Mouse (Mus musculus): ENCODE data around the gene Axdnd1.
"Not testable (repeated sequence)": the region's sequence is repeated elsewhere in the genome, so short reads cannot be mapped to it uniquely, and the experiment has no call there.

Gene Axdnd1

DNA sequence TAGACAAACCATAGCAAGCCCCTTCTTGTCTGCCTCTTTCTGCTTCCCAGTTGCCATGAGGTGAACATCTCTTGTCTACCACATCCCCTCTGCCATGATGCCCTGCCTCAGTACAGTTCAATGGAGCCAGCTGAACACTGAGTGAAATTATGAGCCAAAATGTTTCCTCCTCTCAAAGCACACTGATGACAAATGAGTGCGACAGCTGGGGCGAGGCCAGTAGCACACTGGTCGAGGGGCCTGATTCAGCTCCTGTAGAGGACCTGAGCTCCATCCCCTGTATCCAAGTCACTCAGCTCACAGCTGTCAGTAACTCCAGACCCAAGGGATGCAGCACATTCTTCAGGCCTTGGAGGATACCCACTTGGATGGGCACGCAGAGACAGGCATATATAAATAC, 75.3 kb downstream of the Axdnd1 start:
- no peak for DNase-seq (ENCODE audit: extremely low read depth, insufficient read length, low spot score)

DNA sequence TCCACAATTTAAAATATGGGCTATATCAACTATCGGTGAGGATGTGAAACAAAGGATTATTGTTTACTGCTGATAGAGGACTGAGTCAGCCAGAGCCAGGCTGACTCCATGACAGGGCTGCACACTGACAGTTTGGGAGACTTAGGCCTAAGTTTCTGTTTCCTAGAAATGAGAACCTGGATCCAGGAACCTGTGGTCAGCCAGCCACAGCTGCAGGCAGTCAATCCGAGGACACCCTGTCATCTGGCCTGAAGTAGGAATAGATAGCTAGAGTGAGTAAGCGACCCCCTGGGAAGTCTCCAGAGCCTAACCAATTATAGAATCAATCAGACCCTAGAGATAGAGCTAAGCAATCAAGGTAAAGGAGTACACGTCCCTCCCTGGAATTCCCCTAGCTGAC, 76.5 kb downstream of the Axdnd1 start:
- DNase-seq (ENCODE audit: extremely low read depth, insufficient read length, low spot score): no peak

DNA sequence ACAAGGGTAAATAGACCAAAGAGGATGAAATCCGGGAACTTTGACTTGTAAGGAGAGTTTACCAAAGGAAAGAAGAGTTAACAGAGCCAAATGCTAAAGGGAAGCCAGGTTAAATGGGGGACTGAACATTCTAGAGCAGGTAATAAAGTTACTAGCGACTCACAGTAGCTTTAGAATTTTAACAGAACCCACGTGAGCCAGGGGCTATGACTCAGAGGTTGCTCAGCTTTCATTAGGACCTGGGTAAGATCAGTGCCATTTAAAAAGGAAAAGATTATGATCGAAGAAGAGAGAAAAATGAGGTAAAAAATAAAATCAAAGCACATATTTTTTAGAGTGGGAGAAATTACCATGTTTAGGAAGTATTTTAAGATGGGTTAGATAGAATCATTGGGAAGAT, 80.1 kb downstream of the Axdnd1 start:
- DNase-seq (ENCODE audit: extremely low read depth, insufficient read length, low spot score): peak; percentile 9

DNA sequence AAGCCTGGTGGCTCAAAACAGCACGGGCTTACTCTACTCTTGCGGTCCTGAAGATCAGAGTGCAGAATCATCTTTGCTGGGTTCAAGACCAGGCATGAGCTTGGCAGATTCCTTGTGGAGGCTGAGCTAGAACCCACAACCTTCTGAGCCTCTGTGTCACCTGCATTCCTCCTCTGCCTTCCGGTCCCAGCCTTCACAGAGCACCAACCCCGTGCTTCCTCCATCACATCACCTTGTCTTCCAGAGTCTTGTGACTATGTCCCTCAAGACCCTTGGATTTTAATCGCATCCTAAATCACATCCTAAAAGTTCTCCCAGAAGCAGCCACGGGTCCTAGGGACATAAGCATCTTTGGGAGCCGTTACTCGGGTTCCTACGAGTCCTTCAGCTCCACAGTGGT, 97.8 kb downstream of the Axdnd1 start:
- DNase-seq (ENCODE audit: extremely low read depth, insufficient read length, low spot score): no peak

DNA sequence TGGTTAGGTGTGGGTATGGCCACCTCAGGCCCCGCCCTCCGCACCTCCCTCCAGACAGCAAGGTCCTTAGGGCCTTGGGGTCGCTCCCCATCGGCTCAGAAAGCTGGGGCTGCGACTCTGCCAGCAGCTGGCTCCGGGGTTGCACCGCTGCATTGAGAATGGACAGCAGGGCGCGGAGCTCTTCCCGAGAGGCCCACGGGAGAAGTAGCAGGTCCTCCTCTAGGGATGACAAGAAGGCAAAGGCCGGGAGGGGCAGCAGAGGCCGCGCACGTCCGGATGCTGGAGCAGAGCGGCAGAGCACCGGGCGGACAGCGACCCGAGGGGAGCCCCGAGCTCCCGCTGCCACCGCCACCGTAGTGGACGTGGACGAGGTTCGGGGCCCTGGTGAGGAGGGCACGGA, 110.3 kb downstream of the Axdnd1 start, which contains the start of gene Nphs2:
TSS of gene Nphs2 (plus strand) at position 98 of the 400 bp plus-strand sequence.
- peak; percentile 10 for DNase-seq (ENCODE audit: extremely low read depth, insufficient read length, low spot score)

DNA sequence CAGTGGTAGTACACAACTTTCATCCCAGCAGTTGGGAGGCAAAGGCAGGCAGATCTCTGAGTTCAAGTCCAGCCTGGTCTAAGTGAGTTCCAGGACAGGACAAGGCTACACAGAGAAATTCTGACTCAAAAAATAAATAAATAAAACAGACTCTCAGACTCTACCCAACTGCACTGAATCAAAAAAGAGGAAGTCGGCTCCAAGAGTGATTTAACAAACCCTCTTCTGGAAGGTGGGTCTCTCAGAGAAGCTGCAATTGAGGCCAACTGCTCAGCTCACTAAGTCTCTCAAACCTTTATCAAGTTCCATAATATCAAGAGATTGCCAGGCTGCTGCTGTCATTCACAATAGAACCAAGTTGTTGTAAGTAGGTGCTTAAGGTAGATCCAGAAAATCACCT, 112.4 kb downstream of the Axdnd1 start:
- DNase-seq (ENCODE audit: extremely low read depth, insufficient read length, low spot score): no peak

DNA sequence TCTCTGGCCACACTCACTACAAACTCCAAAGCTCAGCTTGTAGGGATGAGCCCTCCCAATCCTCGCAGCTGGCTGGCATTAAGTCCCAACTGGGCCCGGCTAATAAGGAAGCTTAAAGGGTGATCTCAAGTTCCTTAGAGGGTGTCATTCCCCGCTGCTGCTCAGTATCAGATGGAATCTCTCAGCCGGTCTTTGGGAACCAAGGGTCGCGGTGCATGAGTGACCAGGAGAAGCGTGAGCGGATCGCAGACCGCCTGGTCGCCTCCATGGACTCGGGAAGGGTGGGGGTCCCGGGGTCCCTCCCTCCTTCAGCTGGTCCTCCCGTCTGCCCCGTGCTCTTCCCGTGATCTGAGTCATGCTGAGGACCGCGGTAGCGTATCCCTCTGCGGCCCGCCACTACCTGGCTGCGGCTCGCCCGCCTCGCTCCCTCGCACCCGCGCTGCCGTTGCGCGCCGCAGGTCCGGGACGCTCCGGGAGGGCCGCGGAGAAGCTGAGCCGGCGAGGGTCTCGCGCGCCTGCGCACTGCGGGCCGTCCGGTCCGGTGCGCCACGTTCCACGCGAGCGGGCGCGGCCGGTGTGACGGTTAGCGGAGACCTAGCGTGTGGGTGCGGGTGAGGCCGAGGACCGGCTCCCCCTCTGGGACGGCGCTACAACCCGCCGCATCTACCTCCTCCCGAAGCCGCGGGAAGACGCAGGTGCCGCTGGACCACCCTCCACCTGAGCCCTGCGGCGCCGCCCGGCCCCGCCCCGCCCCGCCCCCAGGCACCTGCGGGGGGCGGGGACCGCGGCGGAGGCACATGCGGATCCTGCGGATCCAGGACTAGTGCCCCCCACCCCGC, 117.8 kb downstream of the Axdnd1 start, which contains the start of gene Tdrd5:
TSS of gene Tdrd5 (minus strand) at position 754 of the 839 bp plus-strand sequence.
- no peak for DNase-seq (ENCODE audit: extremely low read depth, insufficient read length, low spot score)

DNA sequence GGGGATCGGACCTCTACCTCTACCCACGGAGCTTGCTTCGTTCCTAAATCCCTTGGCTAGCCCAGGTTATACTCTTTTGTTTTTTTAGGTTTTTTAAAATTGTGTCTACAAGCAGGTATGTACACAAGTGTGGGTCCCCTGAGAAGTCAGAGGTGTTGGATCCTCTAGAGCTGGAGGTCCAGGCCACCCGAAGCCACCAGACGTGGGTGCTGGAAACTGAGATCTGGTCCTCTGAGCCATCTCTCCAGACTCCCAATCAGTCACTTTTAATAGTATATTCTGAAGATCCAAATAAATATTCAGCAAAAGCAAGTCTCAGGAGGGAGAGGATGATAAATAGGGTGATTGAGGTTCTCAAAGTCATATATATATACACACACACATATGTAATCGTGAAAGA, 130.9 kb downstream of the Axdnd1 start:
- no peak for DNase-seq (ENCODE audit: extremely low read depth, insufficient read length, low spot score)

DNA sequence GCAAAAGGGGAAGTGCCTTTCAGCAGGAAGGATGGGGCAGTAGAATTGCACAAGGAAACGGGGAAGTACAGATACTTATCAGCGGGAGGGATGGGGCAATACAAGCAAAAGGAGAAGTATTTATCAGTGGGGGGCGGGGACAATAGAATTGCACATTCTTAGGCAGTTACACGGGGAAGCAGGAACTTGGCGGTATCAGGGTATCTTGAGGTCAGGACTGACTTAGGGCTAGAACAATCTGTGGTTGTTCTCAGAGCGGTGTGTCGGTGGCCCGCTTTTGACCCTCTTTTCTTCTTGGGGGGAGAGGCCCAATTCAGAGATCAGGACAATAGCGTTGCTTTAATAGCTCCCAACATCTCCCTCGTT, 131.8 kb downstream of the Axdnd1 start:
- DNase-seq (ENCODE audit: extremely low read depth, insufficient read length, low spot score): not testable (repeated sequence)

DNA sequence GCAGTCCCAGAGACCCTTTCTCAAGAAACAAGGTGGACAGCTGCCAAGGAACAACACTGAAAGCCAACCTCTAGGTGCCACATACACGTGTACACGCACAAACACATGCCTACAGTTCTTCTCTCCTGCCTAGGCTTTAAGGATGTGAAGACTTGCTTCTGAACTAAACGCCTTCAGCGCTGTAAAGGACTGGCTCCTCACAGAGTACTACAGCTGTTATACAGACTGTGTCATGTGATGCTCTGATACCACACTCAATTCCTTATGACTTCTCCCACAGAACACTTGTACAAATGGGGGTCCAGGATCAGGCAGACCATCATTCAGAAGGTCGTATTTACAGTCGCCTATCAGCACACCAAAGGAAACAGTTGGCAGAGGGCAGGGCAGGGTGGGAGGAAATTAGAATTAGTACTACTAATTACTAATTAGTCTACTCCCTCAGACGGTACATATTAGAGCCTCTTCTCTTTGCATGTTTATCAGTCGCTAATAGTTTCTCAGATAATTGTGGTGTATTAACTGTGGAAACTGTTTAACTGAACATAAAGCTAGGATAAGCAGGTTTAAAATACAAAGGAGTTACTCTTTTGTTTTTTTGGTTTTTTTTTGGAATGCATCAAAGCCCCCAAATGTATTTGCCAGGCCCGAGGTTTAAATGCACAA, 132.3 kb downstream of the Axdnd1 start:
- DNase-seq (ENCODE audit: extremely low read depth, insufficient read length, low spot score): no peak

DNA sequence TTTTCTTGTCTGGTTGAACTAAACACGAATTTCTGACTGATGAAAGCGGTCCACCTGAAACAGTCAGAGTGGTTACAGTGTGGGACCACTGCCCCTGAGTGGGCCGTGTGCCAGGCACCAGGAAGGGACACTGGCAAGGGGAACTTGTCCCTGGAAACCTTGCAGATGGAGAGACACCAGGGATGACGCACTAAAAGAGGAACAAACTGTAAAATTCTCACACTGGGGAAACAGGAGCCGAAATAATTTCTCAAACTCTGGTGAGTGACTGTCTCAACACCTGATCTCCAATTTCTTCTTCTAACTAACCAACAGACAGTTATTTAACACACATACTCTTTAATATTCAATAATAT, 135.4 kb downstream of the Axdnd1 start:
- no peak for DNase-seq (ENCODE audit: extremely low read depth, insufficient read length, low spot score)

DNA sequence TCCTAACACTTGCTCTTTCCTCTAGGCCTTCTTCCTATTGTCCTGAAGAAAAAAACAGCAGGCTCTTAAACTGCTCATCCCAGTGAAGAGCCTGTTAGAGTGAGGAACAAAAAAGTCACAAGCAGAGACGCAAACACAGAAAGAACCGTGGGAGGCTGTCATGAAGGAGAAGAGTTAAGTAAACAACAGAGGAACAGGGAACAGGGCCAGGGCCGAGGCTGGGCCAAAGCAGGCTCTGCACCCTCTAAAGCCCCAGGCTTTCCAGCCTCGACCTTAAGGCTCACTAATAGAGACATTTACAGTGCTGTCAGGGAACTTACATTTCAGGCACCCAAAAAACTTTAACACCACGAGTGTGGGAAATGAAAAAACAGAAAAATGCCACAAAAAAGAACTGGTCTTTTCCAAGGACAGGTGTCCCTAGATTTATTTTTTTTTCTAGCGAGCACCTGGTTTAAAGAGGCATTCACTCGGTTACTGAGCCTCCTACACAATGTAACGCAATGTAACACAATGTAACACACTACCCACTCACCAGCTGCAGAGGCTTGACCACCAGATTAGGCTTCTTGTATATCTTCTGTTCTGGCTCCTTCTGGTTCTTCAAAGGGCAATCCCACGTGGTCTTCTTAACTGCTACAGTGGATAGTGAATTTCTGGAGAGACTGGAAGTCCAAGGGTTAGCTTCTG, 136.0 kb downstream of the Axdnd1 start:
- no peak for DNase-seq (ENCODE audit: extremely low read depth, insufficient read length, low spot score)

DNA sequence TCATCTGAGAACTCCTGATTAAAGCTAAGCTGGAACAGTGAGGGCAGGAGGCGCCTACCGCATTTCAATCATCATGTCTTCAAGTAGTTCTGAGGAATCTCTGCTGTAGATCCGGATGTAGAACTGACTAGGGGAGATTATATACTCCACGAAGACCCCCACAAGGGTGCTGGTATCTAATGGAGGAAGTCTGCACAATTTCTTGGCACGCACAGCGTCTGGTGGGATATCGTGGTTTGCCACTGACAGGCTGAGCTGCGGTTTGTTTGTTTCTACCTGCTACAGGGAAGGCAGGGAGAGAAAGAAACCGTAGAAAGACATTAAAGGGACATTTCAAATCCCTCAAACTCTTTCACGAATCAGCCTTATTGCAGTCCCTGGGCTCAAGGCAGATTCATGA, 136.8 kb downstream of the Axdnd1 start:
- no peak for DNase-seq (ENCODE audit: extremely low read depth, insufficient read length, low spot score)

DNA sequence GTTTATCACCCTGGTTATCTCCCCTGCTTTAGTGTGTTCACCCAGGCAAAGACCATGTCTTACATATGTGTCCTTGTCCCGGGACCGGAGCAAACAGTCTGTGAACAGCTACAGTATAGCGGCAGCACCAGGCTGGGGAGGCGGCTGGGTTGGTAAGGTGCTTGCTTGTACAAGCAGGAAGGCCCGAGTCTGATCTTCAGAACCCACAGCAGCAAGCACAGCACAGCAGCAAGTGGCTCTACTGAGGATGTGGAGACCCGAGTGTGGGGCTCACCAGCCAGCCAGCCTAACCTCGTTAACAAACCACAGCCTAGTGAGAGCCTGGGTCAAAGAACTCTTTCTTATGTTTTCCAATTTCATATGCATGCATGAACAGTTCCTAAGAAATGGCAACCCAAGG, 140.8 kb downstream of the Axdnd1 start:
- DNase-seq (ENCODE audit: extremely low read depth, insufficient read length, low spot score): no peak

DNA sequence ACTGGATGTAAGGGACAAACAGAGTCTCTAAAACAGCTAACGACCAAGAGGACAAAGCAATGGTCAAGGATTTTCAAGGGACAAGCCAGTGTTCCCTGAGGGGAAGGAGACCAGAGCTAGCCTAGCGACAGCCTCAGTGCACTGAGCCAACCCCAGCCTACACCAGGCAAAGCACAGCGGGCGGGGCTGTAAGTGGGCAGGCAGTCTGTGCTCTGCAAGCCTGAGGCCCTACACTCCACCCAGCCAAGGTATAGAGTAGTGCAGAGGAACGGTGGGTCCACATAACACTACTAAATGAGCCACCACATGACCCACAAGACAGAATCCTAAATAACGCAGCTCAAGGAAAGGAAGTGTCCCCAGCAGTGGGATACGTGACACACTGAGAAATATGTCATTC, 147.3 kb downstream of the Axdnd1 start:
- DNase-seq (ENCODE audit: extremely low read depth, insufficient read length, low spot score): no peak

Data from 3134 (cell line).